Mouse (Mus musculus) forebrain, postnatal 0 days (tissue): ENCODE results near the gene Cda. TPM values are rescaled to one million over a fixed set of nuclear protein-coding genes. Genes with fewer than 3 reads are reported as not detected.

Source experiments
- ATAC-seq: fragments of 200-750 bp; cut with Nextera tagmentation; 2 replicates; pipeline ENCODE4 v1.8.0; 2017; ENCODE audit warnings: mild to moderate bottlenecking, moderate library complexity
- DNase-seq: peaks from one replicate; pipeline ENCODE4 v3.0.0-alpha.2; 2015
- H3K27ac ChIP-seq: fragments of 300-500 bp; sonication (generic); 2 replicates; pipeline ENCODE4 v1.5.1; 2014; ENCODE audit warnings: low read depth, mild to moderate bottlenecking, antibody characterized with exemption, low read length, moderate library complexity, mixed read lengths
- H3K27me3 ChIP-seq: fragments of 300-500 bp; sonication (generic); 2 replicates; pipeline ENCODE4 v1.6.1; 2014; ENCODE audit warnings: mild to moderate bottlenecking, low read length, mixed read lengths; ENCODE audit not compliant: insufficient read depth
- H3K36me3 ChIP-seq: fragments of 300-500 bp; sonication (generic); 2 replicates; pipeline ENCODE4 v1.6.1; 2014; ENCODE audit warnings: mild to moderate bottlenecking, moderate library complexity; ENCODE audit not compliant: insufficient read depth
- H3K4me1 ChIP-seq: fragments of 300-500 bp; sonication (generic); 2 replicates; pipeline ENCODE4 v1.6.1; 2014; ENCODE audit warnings: antibody characterized with exemption; ENCODE audit not compliant: insufficient read depth
- H3K4me2 ChIP-seq: fragments of 300-500 bp; sonication (generic); 2 replicates; pipeline ENCODE4 v1.6.1; 2014; ENCODE audit warnings: low read depth, mild to moderate bottlenecking, moderate library complexity
- H3K4me3 ChIP-seq: fragments of 300-500 bp; sonication (generic); 2 replicates; pipeline ENCODE4 v1.5.1; 2014; ENCODE audit warnings: low read depth, low read length, mixed read lengths
- H3K9ac ChIP-seq: fragments of 300-500 bp; sonication (generic); 2 replicates; pipeline ENCODE4 v1.6.1; 2014; ENCODE audit warnings: mild to moderate bottlenecking
- H3K9me3 ChIP-seq: fragments of 300-500 bp; sonication (generic); 2 replicates; pipeline ENCODE4 v1.6.1; 2016; ENCODE audit warnings: low read length
- CTCF ChIP-seq: sonication (generic); IDR thresholded peaks from 2 replicates; pipeline ENCODE4 v1.5.1; 2016; ENCODE audit warnings: antibody characterized with exemption, control low read depth, low read depth
- WGBS: fragments of 180-500 bp; shearing (Covaris S2); extraction: QIAGEN DNeasy Blood & Tissue Kit; methylation state at CpG from one replicate; pipeline ENCODE4 v1.1.7; 2014; 5-methylcytosine and 5-hydroxymethylcytosine counted together
- polyA plus RNA-seq: library from polyadenylated mRNA; unstranded; fragments of >200 nt; fragmentation: Nextera tagmentation; extraction: Ambion mirVana; gene quantifications from 2 replicates; pipeline ENCODE4 v1.2.1, GENCODE M21; 2015
- total RNA-seq: library from RNA; depleted of rRNA; stranded (reverse); fragments of >200 nt; gene quantifications from 2 replicates; pipeline ENCODE4 v1.2.3, GENCODE M21; 2014

Cda gene
- total and polyA plus RNA-seq, 2 experiments from 2014 or later: 3.6 to 4.9 TPM

GRCm38 (mm10) chr4:138312105-138312504, 55.7 kb downstream of the Cda start:
- Histone ChIP-seq H3K27ac (no peak overlapping the region), H3K9ac (no peak overlapping the region), H3K9me3 (no peaks in the 10 kb centered on the region), H3K4me2 (no peak overlapping the region), H3K27me3 (no peaks in the 10 kb centered on the region), H3K4me3 (no peak overlapping the region), H3K36me3 (peaks cover 79% of the 10 kb centered on the region), H3K4me1 (no peaks in the 10 kb centered on the region)
- TF ChIP-seq CTCF: no peak
- ATAC-seq (no peak), DNase-seq (no peak)
- 96% methylated on average over 3 of the region's 3 CpGs for WGBS

- Histone ChIP-seq H3K4me2 (no peak overlapping the region), H3K4me1 (no peaks in the 10 kb centered on the region), H3K9me3 (no peaks in the 10 kb centered on the region), H3K4me3 (no peak overlapping the region), H3K27me3 (no peaks in the 10 kb centered on the region), H3K9ac (no peak overlapping the region), H3K27ac (no peak overlapping the region), H3K36me3 (peaks cover 75% of the 10 kb centered on the region)
- peak; percentile 82 for TF ChIP-seq CTCF
- 62% methylated on average over 8 of the region's 8 CpGs for WGBS
- DNase-seq (no peak), ATAC-seq (peak; percentile 52)
Measured at GRCm38 (mm10) chr4:138311595-138311994, 56.2 kb downstream of the Cda start.

GRCm38 (mm10) chr4:138310311-138310910, 57.4 kb downstream of the Cda start:
- 94% methylated on average over 19 of the region's 19 CpGs for WGBS
- TF ChIP-seq CTCF: no peak
- Histone ChIP-seq H3K27me3 (no peaks in the 10 kb centered on the region), H3K27ac (no peak overlapping the region), H3K4me2 (no peak overlapping the region), H3K9me3 (no peaks in the 10 kb centered on the region), H3K9ac (no peak overlapping the region), H3K36me3 (peaks cover 72% of the 10 kb centered on the region), H3K4me1 (peaks cover 7% of the 10 kb centered on the region), H3K4me3 (no peak overlapping the region)
- DNase-seq (no peak), ATAC-seq (no peak)

GRCm38 (mm10) chr4:138307739-138308138, 60.1 kb downstream of the Cda start:
- DNase-seq (no peak), ATAC-seq (no peak)
- WGBS: 78% methylated on average over 12 of the region's 12 CpGs
- no peak for TF ChIP-seq CTCF
- H3K4me1 ChIP-seq: peaks cover 12% of the 10 kb centered on the region
- H3K9me3 ChIP-seq: no peaks in the 10 kb centered on the region
- H3K4me2 ChIP-seq: no peak overlapping the region
- H3K9ac ChIP-seq: no peak overlapping the region
- peaks cover 45% of the 10 kb centered on the region for H3K36me3 ChIP-seq
- H3K4me3 ChIP-seq: no peak overlapping the region
- H3K27me3 ChIP-seq: no peaks in the 10 kb centered on the region
- no peak overlapping the region for H3K27ac ChIP-seq

GRCm38 (mm10) chr4:138307025-138307424, 60.8 kb downstream of the Cda start:
- WGBS: 54% methylated on average over 3 of the region's 3 CpGs
- Histone ChIP-seq H3K36me3 (peaks cover 38% of the 10 kb centered on the region), H3K4me3 (no peak overlapping the region), H3K27me3 (no peaks in the 10 kb centered on the region), H3K9ac (no peak overlapping the region), H3K4me2 (no peak overlapping the region), H3K4me1 (peaks cover 12% of the 10 kb centered on the region), H3K27ac (no peak overlapping the region), H3K9me3 (no peaks in the 10 kb centered on the region)
- no peak for ATAC-seq
- no peak for TF ChIP-seq CTCF
- DNase-seq: no peak

GRCm38 (mm10) chr4:138304340-138305104, 63.3 kb downstream of the Cda start, which contains the start of gene Ddost:
Gene Ddost (plus strand): TSS chr4:138304730.
- peaks cover 12% of the 10 kb centered on the region for H3K4me1 ChIP-seq
- H3K4me2 ChIP-seq: peak within 1 kb of the TSS; percentile 66
- peak within 1 kb of the TSS; percentile 79 for H3K27ac ChIP-seq
- no peaks in the 10 kb centered on the region for H3K9me3 ChIP-seq
- under 1% methylated on average over 61 of the region's 64 CpGs for WGBS
- H3K4me3 ChIP-seq: peak within 1 kb of the TSS; percentile 84
- ATAC-seq (peak; percentile 98), DNase-seq (peak; percentile 100)
- H3K27me3 ChIP-seq: no peaks in the 10 kb centered on the region
- TF ChIP-seq CTCF: 0 out of 2 replicates have a peak, but pooled peaks have one; percentile 2
- peak within 1 kb of the TSS; percentile 88 for H3K9ac ChIP-seq
- peaks cover 16% of the 10 kb centered on the region for H3K36me3 ChIP-seq

GRCm38 (mm10) chr4:138303742-138304141, 64.0 kb downstream of the Cda start:
- H3K9ac ChIP-seq: peak overlapping the region; percentile 47; the same call in 1 of the 2 replicates
- H3K4me3 ChIP-seq: peak overlapping the region; percentile 84
- no peak for TF ChIP-seq CTCF
- ATAC-seq (no peak), DNase-seq (no peak)
- H3K9me3 ChIP-seq: no peaks in the 10 kb centered on the region
- no peak overlapping the region for H3K27ac ChIP-seq
- H3K27me3 ChIP-seq: no peaks in the 10 kb centered on the region
- H3K36me3 ChIP-seq: peaks cover 8% of the 10 kb centered on the region
- peaks cover 12% of the 10 kb centered on the region for H3K4me1 ChIP-seq
- H3K4me2 ChIP-seq: peak overlapping the region; percentile 66
- WGBS: 14% methylated on average over 18 of the region's 18 CpGs
